Comparison of ENCODE assay signal across 7 mouse cellular contexts in genomic region chr10:8762209-8762701, GRCm38 (mm10).
A peak's percentile ranks its signal among the peaks of the same experiment; 100 is the strongest.
DNase-seq lines count a peak whose midpoint lies in the region; ATAC-seq and TF ChIP-seq lines count a peak whose summit lies in the region.

No protein-coding gene starts in this region.

- 9% methylated on average over 14 of the region's 14 CpGs for WGBS in forebrain, postnatal 0 days
- 3% methylated on average over 14 of the region's 14 CpGs for WGBS in hindbrain, embryonic 12.5 days
- WGBS in liver, postnatal 0 days (ENCODE audit: insufficient replicate concordance) = 72% methylated on average over 14 of the region's 14 CpGs

- no peak overlapping the region for H3K27ac ChIP-seq in forebrain, postnatal 0 days (ENCODE audit: low read depth, low read length)
- peak overlapping the region; percentile 70 for H3K27ac ChIP-seq in hindbrain, embryonic 12.5 days
- H3K27ac ChIP-seq in liver, postnatal 0 days (ENCODE audit: low read depth) = peak overlapping the region; percentile 59; the same call in 1 of the 2 replicates

- H3K27me3 ChIP-seq in forebrain, postnatal 0 days (ENCODE audit: insufficient read depth, low read length) = no peaks in the 10 kb centered on the region
- H3K27me3 ChIP-seq in hindbrain, embryonic 12.5 days = no peaks in the 10 kb centered on the region
- no peaks in the 10 kb centered on the region for H3K27me3 ChIP-seq in liver, postnatal 0 days (ENCODE audit: insufficient read depth, low read length)

- no peak for TF ChIP-seq CTCF in forebrain, postnatal 0 days (IDR thresholded peaks at IDR 0.05; ENCODE audit: low read depth)
- TF ChIP-seq CTCF in liver, postnatal 0 days (IDR thresholded peaks at IDR 0.05; ENCODE audit: low read depth) = no peak

- no peak overlapping the region for H3K9ac ChIP-seq in forebrain, postnatal 0 days
- peak overlapping the region; percentile 55; the same call in 1 of the 2 replicates for H3K9ac ChIP-seq in hindbrain, embryonic 12.5 days
- no peak overlapping the region for H3K9ac ChIP-seq in liver, postnatal 0 days (replicated peaks)

- no peaks in the 10 kb centered on the region for H3K9me3 ChIP-seq in forebrain, postnatal 0 days (ENCODE audit: low read length)
- H3K9me3 ChIP-seq in hindbrain, embryonic 12.5 days (replicated peaks) = no peaks in the 10 kb centered on the region
- H3K9me3 ChIP-seq in liver, postnatal 0 days (ENCODE audit: low read length) = no peaks in the 10 kb centered on the region

- H3K36me3 ChIP-seq in forebrain, postnatal 0 days (ENCODE audit: insufficient read depth) = no peaks in the 10 kb centered on the region
- no peaks in the 10 kb centered on the region for H3K36me3 ChIP-seq in hindbrain, embryonic 12.5 days
- H3K36me3 ChIP-seq in liver, postnatal 0 days (replicated peaks; ENCODE audit: insufficient read depth, low read length) = no peaks in the 10 kb centered on the region

- peak; percentile 48 for ATAC-seq in forebrain, postnatal 0 days
- peak; percentile 55 for ATAC-seq in hindbrain, embryonic 12.5 days (ENCODE audit: low FRiP score)
- no peak for ATAC-seq in liver, postnatal 0 days

- no peak for TF ChIP-seq EP300 in liver, postnatal 0 days (IDR thresholded peaks at IDR 0.05; ENCODE audit: low read depth)

- H3K4me3 ChIP-seq in forebrain, postnatal 0 days (ENCODE audit: low read depth, low read length) = peak overlapping the region; percentile 6; the same call in 1 of the 2 replicates
- peak overlapping the region; percentile 31 for H3K4me3 ChIP-seq in hindbrain, embryonic 12.5 days
- H3K4me3 ChIP-seq in liver, postnatal 0 days (ENCODE audit: low read depth, low read length) = no peak overlapping the region

- DNase-seq in 3T3-L1 (ENCODE audit: low read depth, low spot score) = peak; percentile 92
- peak; percentile 84 for DNase-seq in NIH3T3 (ENCODE audit: low read depth)
- DNase-seq in forebrain, postnatal 0 days = no peak
- no peak for DNase-seq in liver, postnatal 0 days
- peak; percentile 59 for DNase-seq in testis, postnatal 10 days (ENCODE audit: low spot score)
- no peak for DNase-seq in c-Kit-positive CD71-positive TER-119-positive erythroid progenitor cells, embryonic 14.5 days (ENCODE audit: low spot score)

- H3K4me2 ChIP-seq in forebrain, postnatal 0 days (ENCODE audit: low read depth) = peak overlapping the region; percentile 23
- peak overlapping the region; percentile 54 for H3K4me2 ChIP-seq in hindbrain, embryonic 12.5 days (replicated peaks)
- H3K4me2 ChIP-seq in liver, postnatal 0 days (ENCODE audit: low read depth, low read length) = no peak overlapping the region

- peaks cover 19% of the 10 kb centered on the region; the same call in 1 of the 2 replicates for H3K4me1 ChIP-seq in forebrain, postnatal 0 days (ENCODE audit: insufficient read depth)
- peaks cover 46% of the 10 kb centered on the region for H3K4me1 ChIP-seq in hindbrain, embryonic 12.5 days
- H3K4me1 ChIP-seq in liver, postnatal 0 days (ENCODE audit: insufficient read depth) = peaks cover 3% of the 10 kb centered on the region; the same call in 1 of the 2 replicates

Comparison
In these comparisons a context has a peak if more than half of its experiments do, and no peak if none do; other contexts are left out.
1. DNase-seq: peak in 3T3-L1 (single experiment), NIH3T3 (single experiment) and testis, postnatal 10 days (single experiment); none in forebrain, postnatal 0 days (single experiment), liver, postnatal 0 days (single experiment) and c-Kit-positive CD71-positive TER-119-positive erythroid progenitor cells, embryonic 14.5 days (single experiment).